Comparison of ENCODE assay signal across 10 mouse cellular contexts in genomic region chr3:51965841-51966240, GRCm38 (mm10).
DNase-seq lines count a peak whose midpoint lies in the region; ATAC-seq and TF ChIP-seq lines count a peak whose summit lies in the region.
"Had no signal": no experiment of that assay in that cellular context is flagged by ENCODE, and none has a peak within 500 bp of the region (broad histone marks: within the 10 kb centered on the region; RNA-seq: fewer than 3 reads in every experiment).

No protein-coding gene starts in this region.

- DNase-seq in adrenal gland, postnatal 10 days, result peak; percentile 13
- DNase-seq in adrenal gland, postnatal 4 days (ENCODE audit: low spot score in 2 of 2), result no peak
- peak; percentile 34 for DNase-seq in right cerebral cortex, adult 18-20 months
- DNase-seq in right cerebral cortex, postnatal 10 days (ENCODE audit: low spot score in 2 of 2), result no peak
- no peak for DNase-seq in limb, embryonic 10.5 days (ENCODE audit: low spot score)
- no peak for DNase-seq in stomach, postnatal 0 days (ENCODE audit: low spot score)
- DNase-seq in heart, postnatal 36 days, result no peak
- DNase-seq in left cerebral cortex, postnatal 4 days, result no peak
- DNase-seq: B cell, adult 2 months; cerebellum, postnatal 14 days had no signal

- no peak overlapping the region for H3K4me3 ChIP-seq in limb, embryonic 10.5 days
- H3K4me3 ChIP-seq in stomach, postnatal 0 days (ENCODE audit: low read depth, low read length), result no peak overlapping the region

- 0 out of 2 replicates have a peak, but pooled peaks have one; percentile 30 for ATAC-seq in stomach, postnatal 0 days (ENCODE audit: low FRiP score, low TSS enrichment)

- H3K27ac ChIP-seq in limb, embryonic 10.5 days, result peak overlapping the region; percentile 19; the same call in 1 of the 2 replicates
- no peak overlapping the region for H3K27ac ChIP-seq in stomach, postnatal 0 days (replicated peaks)

- H3K36me3 ChIP-seq in limb, embryonic 10.5 days, result no peaks in the 10 kb centered on the region
- H3K36me3 ChIP-seq in stomach, postnatal 0 days (ENCODE audit: control insufficient read depth, insufficient read depth, low read length), result no peaks in the 10 kb centered on the region

- WGBS in limb, embryonic 10.5 days, result 78% methylated on average over 7 of the region's 7 CpGs
- 46% methylated on average over 7 of the region's 7 CpGs for WGBS in stomach, postnatal 0 days

- TF ChIP-seq CTCF in stomach, postnatal 0 days (IDR thresholded peaks at IDR 0.05; ENCODE audit: low read depth), result no peak

- no peaks in the 10 kb centered on the region for H3K27me3 ChIP-seq in limb, embryonic 10.5 days (ENCODE audit: low read depth, poor library complexity, severe bottlenecking)
- H3K27me3 ChIP-seq in stomach, postnatal 0 days (ENCODE audit: control insufficient read depth, insufficient read depth, low read length), result no peaks in the 10 kb centered on the region

- intact Hi-C loops in heart, postnatal 36 days (cut with DNase I), result loop anchor here (2.0 kb wide), 1 partner anchor 41 kb away; no protein-coding TSS in a partner anchor
- intact Hi-C loops in left cerebral cortex, postnatal 4 days (cut with DNase I), result no loop called here

- H3K9ac ChIP-seq in stomach, postnatal 0 days (ENCODE audit: low read length), result no peak overlapping the region

- peaks cover 23% of the 10 kb centered on the region for H3K4me1 ChIP-seq in limb, embryonic 10.5 days
- H3K4me1 ChIP-seq in stomach, postnatal 0 days (replicated peaks; ENCODE audit: control insufficient read depth, insufficient read depth), result peaks cover 4% of the 10 kb centered on the region; the same call in 1 of the 2 replicates

- TF ChIP-seq EP300 in stomach, postnatal 0 days (optimal IDR thresholded peaks at IDR 0.05), result no peak

- H3K4me2 ChIP-seq in stomach, postnatal 0 days (replicated peaks; ENCODE audit: low read depth), result no peak overlapping the region

- H3K9me3 ChIP-seq in limb, embryonic 10.5 days (replicated peaks), result no peaks in the 10 kb centered on the region
- no peaks in the 10 kb centered on the region for H3K9me3 ChIP-seq in stomach, postnatal 0 days (ENCODE audit: control insufficient read depth, low read length)

Comparison
In these comparisons a context has a peak if more than half of its experiments do, and no peak if none do; other contexts are left out.
1. DNase-seq: peak in adrenal gland, postnatal 10 days (single experiment) and right cerebral cortex, adult 18-20 months (single experiment); none in adrenal gland, postnatal 4 days (0 of 2), right cerebral cortex, postnatal 10 days (0 of 2), limb, embryonic 10.5 days (single experiment), stomach, postnatal 0 days (single experiment), heart, postnatal 36 days (0 of 2) and left cerebral cortex, postnatal 4 days (single experiment).